Mouse (Mus musculus): ENCODE data around the gene Olfr628.
"Not testable (repeated sequence)": the region's sequence is repeated elsewhere in the genome, so short reads cannot be mapped to it uniquely, and the experiment has no call there.

The Olfr628 gene

DNA sequence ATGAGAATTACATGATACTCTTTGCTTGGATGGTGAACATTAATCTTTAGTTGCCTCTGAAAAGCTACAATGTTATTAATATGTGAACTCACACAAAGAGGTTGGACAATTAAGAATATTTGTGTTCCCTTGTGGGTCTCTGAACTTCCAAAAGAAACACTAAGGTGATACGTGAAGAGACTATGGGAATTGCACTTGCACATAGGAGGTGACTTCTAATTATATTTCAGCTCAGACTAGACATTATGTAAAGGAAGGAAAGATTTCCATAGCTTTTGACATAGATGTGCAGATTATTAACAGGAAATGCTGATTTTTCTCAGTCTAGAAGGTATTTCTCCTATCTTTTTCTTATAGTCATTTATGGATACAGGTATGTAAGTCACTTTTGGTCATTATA, at the start of gene Olfr628:
TSS of gene Olfr628 (plus strand) at position 301 of the 400 bp plus-strand sequence.
- DNase-seq, result no peak

GRCm38 (mm10) chr7:103682420-103682819, 47.8 kb upstream of the Olfr628 start, which contains the start of gene Olfr625-ps1:
Gene Olfr625-ps1 (plus strand): TSS chr7:103682720.
- no peak for DNase-seq

- DNase-seq, result no peak
Observed at GRCm38 (mm10) chr7:103699469-103699868, 30.7 kb upstream of the Olfr628 start.

DNA sequence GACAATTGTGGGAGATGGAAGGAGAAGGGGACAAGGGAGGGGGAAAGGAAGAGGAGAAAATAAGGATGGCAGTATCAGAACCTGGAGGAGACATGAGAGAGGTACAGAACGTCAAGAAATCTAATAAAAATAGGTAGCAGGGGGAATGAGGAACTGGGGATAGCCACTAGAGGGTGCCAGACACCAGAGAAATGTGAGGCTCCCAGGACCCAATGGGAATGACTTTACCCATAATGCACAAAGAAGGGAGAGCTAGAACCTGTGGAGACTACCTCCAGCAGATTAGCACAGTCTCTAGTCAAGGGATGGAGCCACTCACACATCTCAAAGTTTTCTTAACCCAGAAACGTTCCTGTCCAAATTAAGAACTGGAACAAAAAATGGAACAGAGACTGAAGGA, 18.1 kb upstream of the Olfr628 start:
- no peak for DNase-seq

- DNase-seq, result no peak
Observed at GRCm38 (mm10) chr7:103714371-103714770, 15.8 kb upstream of the Olfr628 start, which contains the start of gene Olfr243. Gene Olfr243 (plus strand): TSS chr7:103714671.

DNA sequence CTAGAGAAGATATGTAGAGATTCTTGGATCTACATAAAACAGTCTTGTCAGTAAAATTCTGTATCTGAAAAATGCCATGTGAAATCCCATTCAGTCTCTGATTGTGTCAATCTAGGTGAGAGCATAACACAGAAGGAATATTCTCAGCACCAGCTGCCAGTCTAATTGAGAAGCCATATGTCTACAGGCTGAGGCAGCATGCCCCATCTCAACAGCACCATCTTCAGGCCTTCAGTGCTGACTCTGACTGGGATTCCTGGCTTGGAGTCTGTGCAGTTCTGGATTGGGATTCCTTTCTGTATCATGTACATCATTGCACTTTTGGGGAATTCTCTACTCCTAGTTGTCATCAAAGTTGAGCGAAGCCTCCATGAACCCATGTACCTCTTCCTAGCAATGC, 13.8 kb upstream of the Olfr628 start:
- DNase-seq, result not testable (repeated sequence)

- no peak for DNase-seq
Observed at GRCm38 (mm10) chr7:103744843-103745242, 14.7 kb downstream of the Olfr628 start, which contains the start of gene Olfr629. Gene Olfr629 (minus strand): TSS chr7:103744943.

- DNase-seq, result no peak
Observed at GRCm38 (mm10) chr7:103757233-103757632, 27.1 kb downstream of the Olfr628 start, which contains the start of gene Olfr630. Gene Olfr630 (minus strand): TSS chr7:103757333.

DNA sequence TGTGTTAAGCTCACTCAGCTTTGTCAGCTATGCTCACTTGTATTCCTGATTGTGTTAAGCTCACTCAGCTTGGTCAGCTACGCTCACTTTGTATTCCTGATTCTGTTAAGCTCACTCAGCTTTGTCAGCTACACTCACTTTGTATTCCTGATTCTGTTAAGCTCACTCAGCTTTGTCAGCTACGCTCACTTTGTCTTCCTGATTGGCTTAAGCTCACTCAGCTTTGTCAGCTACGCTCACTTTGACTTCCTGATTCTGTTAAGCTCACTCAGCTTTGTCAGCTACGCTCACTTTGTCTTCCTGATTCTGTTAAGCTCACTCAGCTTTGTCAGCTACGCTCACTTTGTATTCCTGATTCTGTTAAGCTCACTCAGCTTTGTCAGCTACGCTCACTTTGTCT, 32.0 kb downstream of the Olfr628 start:
- DNase-seq, result not testable (repeated sequence)

DNA sequence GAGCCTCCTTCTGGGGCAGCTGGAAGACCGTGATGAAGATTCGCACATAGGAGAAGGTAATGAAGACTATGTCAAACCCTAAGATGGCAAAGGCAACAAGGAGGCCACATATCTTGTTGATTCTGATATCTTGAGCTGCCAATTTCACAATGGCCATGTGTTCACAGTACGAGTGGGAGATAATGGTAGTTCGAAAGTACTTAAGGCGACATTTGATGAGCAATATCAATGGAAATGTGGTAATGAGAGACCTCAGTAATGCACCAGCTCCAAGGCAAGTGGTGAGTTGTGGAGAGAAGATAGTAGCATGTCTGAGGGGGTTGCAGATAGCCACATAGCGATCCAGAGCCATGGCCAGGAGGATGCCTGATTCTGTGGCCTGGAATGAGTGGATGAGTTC, 37.5 kb downstream of the Olfr628 start:
- not testable (repeated sequence) for DNase-seq

DNA sequence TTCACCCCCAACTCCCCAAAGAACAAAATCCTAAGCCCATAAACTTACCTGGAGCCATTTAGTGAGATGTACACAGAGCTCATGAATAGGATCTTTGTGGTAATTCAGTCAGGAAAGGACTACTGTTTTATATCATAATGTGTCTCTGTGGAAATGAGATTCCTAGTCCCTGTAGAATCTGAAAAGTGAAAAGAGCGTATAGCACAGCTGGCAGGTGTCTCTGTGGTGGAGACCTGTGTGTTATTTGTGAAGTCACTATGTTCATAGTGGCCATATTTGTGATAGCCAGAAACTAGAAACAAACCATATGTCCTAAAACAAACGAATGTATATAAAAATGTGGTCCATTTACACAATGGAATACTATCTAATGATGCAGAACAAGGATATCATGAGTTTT, 41.3 kb downstream of the Olfr628 start, which contains the start of gene Olfr69:
TSS of gene Olfr69 (minus strand) at position 101 of the 400 bp plus-strand sequence.
- no peak for DNase-seq

- not testable (repeated sequence) for DNase-seq
Observed at GRCm38 (mm10) chr7:103777652-103778051, 47.5 kb downstream of the Olfr628 start.

- DNase-seq, result no peak
Observed at GRCm38 (mm10) chr7:103779598-103779997, 49.4 kb downstream of the Olfr628 start, which contains the start of gene Olfr68. Gene Olfr68 (minus strand): TSS chr7:103779698.

All from lung, postnatal 36 days (tissue).